Mouse (Mus musculus): ENCODE results near the gene Fgf7. TPM values are rescaled to one million over a fixed set of nuclear protein-coding genes. Genes with fewer than 3 reads are reported as not detected.

Fgf7 gene
- polyA plus RNA-seq, 3 experiments from 2014 or later, result not detected

DNA sequence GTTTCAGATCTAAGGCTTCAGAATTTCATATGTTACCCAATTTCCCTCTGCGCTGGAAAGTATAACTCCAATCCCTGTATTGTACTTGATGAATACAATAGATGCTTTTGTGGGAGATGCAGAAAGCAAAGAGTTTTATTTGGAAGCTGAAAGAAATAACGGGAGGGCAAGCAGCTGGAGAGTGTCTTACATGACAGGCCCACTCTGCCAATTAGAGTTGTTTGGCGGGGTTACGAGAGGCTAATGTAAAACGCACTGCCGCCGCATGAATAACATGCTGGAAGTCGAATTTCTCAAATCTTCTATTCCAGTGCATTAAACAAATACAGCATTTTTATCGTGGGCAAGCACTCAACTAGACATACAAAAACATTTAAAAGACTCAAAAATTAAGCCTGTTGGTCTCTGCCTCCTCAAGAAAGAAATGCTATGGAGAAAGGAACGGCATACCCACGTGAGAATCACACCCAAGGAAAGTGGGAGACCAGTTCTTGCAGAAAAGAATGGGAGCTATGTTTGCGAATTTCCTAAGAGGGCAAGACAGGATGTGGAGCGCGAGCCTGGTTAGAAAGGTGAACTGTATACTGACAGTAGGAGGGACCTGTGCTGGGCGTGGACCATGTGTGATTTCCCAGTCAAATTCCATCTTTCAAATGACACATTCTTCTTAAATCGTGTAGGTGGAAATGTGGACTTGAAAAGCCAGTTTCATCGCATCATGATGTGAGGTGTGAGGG is 26.7 kb downstream of the Fgf7 start:
- no peak for ATAC-seq

- no peak for ATAC-seq
Measured at GRCm38 (mm10) chr2:126062876-126063275, 28.4 kb downstream of the Fgf7 start.

DNA sequence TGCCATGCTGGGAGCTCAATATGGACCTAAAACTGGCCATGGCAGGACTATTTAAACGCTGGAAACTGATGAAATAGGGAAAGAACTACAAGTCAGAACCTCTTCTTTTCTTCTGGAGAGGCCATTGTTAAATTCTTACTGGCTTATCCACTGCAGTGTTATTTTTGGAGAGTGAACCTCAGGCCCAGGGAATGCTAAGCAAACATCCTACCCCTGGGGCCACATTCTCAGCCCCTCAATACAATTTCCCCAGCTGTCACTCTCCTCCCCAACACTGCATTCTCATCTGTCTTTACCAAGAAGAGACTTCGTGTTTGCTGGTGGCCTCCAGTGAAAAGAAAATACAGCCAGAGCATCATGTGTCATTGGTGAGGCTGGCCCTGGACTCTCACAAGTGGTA is 30.4 kb downstream of the Fgf7 start:
- ATAC-seq, result no peak

DNA sequence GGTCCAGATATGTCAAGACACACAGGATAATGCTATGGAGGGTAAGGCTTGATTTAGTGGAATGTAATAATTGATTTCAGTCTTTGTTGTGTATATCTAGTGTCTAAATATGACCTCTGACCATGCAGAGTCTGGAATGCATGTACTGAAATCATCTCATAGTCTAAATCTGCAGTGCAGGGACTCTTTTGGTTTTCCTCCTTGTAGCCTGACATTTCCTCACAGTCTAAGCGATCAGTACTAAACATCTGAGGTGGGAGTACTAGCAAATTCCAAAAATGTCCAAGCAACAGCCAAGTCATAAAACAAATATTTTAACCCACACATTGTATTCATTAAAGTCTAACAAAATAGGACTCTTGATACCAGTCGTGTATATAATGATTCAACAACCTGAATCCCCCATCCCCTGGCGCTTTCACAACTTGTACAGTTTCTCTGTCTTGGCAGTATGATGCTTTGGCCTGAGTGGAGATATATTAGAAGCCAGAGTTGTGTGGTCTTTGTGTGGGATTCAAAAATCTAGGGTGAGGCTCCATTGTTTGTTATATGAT is 30.9 kb downstream of the Fgf7 start:
- no peak for ATAC-seq

GRCm38 (mm10) chr2:126069740-126070139 is 35.3 kb downstream of the Fgf7 start:
- ATAC-seq, result no peak

DNA sequence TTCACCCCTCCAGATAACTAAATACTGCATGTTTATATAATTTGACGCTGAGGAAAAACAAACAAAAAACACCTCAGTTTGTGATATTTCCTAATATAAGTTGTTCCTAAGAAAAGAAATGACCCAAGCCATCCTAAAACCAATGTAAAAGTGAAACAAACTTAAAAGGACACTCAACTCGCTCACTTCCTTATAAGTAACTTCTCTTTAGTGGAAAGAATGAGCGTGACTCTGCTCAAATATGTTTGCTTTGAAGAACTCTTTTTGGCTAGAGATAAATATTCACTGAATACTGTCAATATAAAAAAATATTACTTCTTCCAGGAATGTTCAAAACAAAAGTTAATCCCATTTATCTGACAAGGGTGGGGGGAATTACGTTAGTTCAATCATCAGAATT is 39.3 kb downstream of the Fgf7 start:
- ATAC-seq, result no peak

DNA sequence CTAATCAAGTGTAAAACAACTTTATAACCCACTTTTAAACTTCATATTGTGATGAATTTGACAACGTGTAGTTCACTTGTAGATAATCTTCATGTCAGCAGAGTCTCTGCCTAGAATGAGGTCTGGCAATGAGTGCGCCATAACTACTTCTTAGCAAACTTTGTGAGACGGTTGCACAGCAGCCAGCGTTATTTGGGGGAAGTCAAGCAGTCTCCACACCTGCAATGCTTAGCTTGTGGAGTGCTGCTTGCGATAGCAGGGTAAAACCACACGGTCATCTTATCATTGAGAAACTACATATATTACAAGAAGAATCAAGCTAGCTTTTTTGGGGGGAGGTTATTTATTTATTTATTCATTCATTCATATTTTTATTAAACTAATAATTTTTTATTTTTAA is 42.0 kb downstream of the Fgf7 start:
- ATAC-seq, result no peak

GRCm38 (mm10) chr2:126079086-126079485 is 44.6 kb downstream of the Fgf7 start:
- ATAC-seq, result no peak

GRCm38 (mm10) chr2:126084326-126084725 is 49.9 kb downstream of the Fgf7 start:
- no peak for ATAC-seq

DNA sequence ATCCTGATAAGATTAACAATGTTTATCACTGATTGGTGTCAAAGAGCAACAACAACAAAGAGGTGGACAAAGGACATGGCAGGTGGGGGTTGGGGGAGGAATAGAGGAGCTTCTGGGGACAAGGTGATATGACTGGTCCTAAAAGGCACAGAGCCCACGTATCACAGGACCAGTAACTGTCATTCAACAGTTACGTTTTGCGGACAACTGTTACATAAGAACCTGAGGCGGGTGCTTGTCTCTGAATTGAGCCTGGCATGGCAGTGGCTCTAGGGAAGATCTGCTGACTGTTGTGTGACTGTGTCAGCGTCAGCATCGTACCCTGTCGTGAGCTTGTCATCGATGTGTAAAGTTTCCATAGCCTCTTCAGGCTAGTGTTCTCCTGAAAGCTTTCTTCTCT is 51.7 kb downstream of the Fgf7 start:
- no peak for ATAC-seq

- no peak for ATAC-seq
Measured at GRCm38 (mm10) chr2:126090432-126090831, 56.0 kb downstream of the Fgf7 start.

- no peak for ATAC-seq
Measured at GRCm38 (mm10) chr2:126094616-126095015, 60.2 kb downstream of the Fgf7 start.

Other genes starting within 250 kb of the Fgf7 start
- gene Galk2, start 175.5 kb upstream of the Fgf7 start, polyA plus RNA-seq (2017; shearing (Covaris generic)), result 10 to 100 TPM; 71.7 to 87.5 (median 71.8) TPM
- 100 to 1,000 TPM in 1 of 3 experiments, 10 to 100 TPM in 2; 80.3 to 114 (median 87.5) TPM for gene Cops2, start 175.5 kb upstream of the Fgf7 start, polyA plus RNA-seq (2017; shearing (Covaris generic))
- gene Fam227b, start 117.3 kb downstream of the Fgf7 start, polyA plus RNA-seq (2017; shearing (Covaris generic)), result under 1 TPM in 1 of 3 experiments, not detected in 2; 0.23 TPM
- 10 to 100 TPM; 16.6 to 20.5 (median 18.3) TPM for gene Dtwd1, start 117.5 kb downstream of the Fgf7 start, polyA plus RNA-seq (2017; shearing (Covaris generic))
- not detected for gene Gm17555, start 180.4 kb downstream of the Fgf7 start, polyA plus RNA-seq (2017; shearing (Covaris generic))